Mouse (Mus musculus) right cerebral cortex, adult 18-20 months (tissue): ENCODE data around the gene Ube2i.
"Not testable (repeated sequence)": the region's sequence is repeated elsewhere in the genome, so short reads cannot be mapped to it uniquely, and the experiment has no call there.

ENCODE experiments used
- DNase-seq: peaks from one replicate; pipeline ENCODE4 v3.0.0; 2022; ENCODE audit warnings: mixed read lengths

Gene Ube2i

DNA sequence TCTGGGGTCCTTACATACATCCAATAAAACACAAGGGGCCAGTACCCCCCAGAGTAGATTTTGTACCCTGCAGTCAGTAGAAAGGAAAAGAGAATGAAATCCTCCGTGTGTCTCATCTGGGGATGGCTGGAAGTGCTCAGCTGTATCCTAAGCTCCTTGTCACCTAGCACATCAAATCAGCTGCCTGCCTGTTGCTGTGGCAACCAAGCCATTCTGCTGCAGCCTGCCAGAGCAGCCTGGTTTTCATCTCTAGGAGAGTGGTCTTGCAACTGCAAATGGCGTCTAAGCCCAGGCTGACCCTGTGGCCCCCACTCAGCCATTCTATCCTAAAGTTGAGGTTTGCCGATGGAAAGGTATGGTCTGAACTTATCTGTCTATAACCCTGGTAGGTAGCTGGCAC, 21.8 kb downstream of the Ube2i start:
- no peak for DNase-seq

DNA sequence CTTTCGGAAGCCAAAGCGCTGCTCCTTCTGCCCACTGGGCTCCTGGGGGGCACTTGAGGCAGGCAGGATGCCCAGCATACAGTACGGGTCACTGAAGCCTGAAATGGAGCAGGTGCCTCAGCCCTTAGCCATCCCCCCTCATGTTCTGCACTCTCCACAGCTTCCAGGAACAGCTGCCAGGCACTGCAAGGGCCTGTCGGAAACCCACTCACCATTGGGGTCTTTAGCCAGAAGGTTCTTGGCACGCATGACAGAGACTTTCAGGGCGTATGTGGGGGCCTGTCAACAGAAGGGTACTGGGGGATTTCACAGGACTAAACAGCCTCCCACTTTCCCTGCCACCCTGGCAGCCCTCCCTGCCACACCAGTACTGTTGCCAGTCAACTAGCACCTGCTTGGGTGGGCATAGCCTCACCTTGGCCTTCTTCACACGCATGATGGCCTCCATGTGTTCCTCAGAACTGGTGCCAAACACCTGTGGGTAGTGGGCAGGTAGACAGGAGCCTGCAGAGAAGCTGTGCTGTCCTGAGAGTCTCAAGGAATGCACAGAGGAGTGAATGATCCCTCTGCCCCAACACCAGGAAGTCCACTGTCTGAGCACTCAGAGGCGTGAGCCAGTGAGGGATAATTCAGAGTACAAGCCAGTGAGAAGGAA, 24.1 kb downstream of the Ube2i start:
- no peak for DNase-seq

DNA sequence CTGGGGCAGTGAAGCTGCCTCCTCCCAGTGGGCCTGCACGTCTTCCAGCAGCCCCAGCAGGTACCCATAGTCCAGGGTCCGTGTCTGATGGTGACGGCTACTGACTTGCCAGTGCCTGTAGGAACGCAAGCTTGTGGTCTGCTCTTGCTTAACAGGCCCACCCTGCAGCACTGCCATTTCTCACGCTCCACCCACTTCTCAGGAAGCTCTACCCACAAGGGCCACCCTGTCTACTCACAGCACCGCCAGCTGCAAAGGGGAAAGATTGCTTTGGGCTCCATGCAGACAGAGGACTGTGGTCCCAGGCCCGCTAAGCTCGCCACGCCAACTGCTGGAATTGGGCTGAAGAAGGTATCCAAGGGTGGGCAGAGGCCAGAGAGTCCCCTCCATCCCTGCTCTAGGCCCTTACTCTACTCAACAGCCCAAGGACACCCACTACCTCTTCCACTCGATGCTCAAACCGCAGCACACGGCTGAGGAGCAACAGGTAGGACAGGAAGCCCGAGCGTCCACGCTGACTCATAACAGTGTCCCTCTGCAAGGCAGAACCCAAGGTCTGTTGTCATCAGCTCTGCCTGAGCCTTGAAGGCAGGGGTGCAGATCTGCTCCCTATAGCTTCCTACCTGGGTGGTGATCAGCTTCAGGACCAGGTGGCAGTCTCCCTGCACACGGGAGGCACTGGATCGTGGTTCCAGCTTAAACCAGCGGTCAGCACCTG, 26.2 kb downstream of the Ube2i start:
- DNase-seq = no peak

DNA sequence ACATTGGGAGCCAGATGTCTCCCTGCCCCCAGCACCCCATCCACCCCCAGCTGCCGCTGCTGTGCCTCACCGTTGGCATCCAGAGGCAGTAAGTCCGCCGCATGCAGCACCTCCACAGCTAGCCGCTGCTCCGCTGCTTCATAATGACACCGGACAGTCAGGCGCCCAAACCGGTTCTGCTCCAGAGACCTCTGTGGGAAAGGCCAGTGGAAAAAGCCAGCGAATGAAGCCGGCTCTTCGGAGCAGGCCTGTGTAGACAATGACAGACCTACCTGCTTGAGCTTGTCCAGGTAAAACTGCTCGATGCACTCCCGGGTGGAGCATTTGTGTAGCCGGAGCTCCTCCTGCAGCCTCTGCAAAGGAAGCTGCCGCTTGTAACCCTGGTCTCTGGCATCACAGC, 30.2 kb downstream of the Ube2i start:
- DNase-seq = no peak

DNA sequence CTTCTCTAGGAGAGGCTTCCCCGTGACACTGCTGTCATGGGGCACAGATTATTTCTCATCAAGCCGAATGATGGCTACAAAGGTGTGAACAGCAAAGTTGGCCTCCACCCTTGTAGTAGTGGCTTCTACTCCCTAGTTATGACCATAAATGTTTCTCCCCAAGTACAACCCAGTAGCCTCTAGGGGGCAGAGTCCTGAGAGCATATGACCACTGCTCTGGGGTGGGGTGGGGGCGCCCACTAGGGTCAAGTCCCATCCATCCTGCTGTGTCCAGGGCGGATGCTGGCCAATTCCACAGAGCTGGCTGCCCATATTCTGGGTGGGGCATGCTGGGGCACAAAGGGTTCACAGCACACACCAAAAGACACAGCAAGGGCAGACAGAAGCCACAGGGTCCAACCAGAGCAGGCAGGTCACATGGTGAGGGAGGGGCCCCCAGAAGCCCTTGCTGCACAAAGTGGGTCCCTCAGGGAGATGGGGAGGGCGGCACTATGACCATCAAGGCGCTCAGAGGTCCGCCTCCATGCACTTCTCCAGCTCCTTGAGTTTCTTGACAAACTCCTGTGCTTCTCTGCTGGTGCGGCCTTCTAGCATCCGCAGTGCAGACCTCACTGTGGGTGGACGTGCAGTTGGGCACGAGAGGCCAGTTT, 31.2 kb downstream of the Ube2i start:
- no peak for DNase-seq

DNA sequence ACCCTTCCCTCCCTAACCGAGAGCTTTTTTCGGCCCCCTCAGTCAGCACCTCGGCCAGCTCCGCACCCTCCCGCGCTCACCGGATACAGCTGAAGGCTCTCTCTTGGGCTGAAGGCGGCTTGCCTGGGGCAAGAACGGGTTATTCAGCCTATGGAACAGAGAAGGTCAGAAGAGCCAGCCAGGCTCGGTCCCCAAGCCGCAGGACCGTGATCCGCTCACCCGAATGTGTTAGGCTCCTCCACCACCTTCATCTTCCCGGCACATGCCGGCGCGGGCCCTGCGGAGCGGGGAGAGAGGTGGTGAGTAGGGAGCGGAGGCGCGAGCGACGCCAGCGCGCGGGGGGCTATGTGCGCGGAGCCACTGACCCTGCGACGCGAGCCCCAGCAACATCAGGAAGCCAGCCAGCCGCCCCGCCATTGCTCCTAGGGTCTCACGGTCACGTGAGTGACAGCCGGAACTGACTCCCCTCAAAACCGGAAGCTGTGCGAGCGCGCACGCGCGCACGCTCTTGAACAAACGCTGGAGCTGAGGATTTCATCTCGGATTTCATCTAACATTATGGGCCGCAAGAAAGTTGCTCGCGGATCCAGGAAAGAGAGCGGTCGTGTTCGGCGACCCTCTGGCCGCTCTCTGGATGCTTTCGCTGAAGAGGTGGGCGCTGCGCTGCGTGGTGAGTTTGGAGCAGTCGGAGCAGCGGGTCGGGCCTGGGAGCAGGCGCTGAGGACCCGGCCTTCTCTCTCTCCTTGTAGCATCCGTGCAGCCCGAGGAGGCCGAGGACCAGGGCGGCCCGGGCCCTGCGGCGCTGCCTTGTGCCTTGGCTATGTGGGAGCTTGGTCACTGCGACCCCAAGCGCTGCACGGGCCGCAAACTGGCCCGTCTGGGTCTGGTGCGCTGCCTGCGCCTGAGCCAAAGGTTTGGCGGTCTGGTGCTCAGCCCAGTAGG, 34.5 kb downstream of the Ube2i start, which contains the start of the genes Gnptg and Tsr3:
Gene Gnptg, minus strand, starts transcription at position 430 of the 942 bp plus-strand sequence.
Gene Tsr3, plus strand, starts transcription at position 476 of the 942 bp plus-strand sequence.
- peak; percentile 89 for DNase-seq

DNA sequence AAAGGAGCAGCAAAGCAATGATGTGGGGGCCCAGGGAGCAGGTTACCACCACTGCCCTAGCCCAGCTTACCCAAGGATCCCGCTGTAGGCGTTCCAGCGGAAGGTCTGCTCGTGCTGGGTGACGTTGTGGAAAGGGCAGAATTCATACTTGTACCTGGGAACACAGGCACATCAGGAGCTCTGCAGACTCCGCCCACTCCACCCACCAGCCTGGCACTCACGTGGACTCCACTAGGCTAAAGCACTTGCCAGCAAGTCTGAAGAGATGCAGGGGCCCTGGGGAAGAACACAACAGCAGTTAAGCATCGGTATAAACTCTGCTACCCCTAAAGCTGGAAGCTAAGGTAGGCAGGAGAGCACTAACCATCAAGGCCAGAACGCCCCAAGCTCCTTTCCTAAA, 38.8 kb downstream of the Ube2i start:
- DNase-seq = peak; percentile 64

DNA sequence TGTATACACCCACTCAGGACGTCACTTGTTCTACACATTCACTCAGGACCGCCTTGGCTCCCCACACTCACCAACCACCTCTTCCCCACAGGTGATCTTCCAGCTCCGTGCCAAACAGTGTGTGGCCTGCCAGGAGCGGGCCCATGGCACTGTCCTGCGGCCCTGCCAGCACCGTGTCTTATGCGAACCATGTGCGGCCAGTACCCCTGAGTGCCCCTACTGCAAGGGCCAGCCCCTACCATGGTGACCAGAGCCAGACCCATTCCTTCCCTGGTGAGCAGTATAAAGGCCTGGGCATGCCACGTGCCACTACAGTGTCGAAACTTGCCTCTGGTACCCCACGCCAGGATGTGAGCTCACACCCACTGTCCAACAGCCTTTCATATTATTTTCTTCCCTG, 42.8 kb downstream of the Ube2i start:
- DNase-seq = not testable (repeated sequence)

DNA sequence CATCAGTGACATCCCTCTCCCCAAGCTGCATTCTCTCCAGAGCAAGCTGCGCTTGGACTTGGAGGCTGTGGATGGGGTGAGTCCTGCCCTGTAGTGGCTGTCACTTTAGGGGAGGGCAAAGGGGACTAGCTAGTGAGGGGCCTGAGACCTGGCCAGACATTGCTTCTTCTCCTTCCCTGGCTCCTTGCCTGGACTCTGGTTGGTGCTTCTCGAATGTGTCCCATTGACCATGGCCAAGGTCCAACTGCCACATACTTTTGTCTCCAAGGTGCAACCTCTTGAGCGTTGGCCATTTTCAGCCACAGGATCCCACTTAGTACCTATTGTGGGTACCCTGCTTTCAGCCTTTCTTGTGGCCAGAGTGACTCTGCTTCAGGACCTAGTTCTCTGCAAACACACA, 43.7 kb downstream of the Ube2i start:
- no peak for DNase-seq

DNA sequence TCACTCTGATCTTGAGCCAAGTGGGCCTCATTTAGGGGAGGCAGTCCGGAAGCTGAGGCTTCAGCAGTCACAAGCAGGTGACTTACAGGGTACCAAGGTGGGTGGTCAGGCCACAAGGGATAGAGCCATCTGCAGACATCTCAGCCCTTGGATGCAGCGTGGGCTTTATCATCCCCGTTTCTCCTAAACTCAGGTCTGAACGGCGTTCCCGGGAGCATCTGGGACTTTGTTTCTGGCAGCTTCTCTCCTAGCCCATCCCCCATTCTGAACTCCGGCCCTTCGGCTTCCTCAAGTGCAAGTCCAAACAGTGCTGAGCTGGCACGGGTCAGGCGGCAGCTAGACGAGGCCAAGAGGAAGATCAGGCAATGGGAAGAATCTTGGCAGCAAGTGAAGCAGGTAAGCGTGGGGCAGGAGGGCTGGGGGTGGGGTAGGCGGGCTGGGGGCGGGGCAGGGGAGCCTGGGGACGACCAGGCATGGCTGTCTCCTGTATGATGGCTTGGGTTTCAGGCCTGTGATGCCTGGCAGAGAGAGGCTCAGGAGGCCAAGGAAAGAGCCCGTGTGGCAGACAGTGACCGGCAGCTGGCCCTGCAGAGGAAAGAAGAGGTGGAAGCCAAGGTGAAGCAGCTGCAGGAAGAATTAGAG, 44.3 kb downstream of the Ube2i start:
- not testable (repeated sequence) for DNase-seq

DNA sequence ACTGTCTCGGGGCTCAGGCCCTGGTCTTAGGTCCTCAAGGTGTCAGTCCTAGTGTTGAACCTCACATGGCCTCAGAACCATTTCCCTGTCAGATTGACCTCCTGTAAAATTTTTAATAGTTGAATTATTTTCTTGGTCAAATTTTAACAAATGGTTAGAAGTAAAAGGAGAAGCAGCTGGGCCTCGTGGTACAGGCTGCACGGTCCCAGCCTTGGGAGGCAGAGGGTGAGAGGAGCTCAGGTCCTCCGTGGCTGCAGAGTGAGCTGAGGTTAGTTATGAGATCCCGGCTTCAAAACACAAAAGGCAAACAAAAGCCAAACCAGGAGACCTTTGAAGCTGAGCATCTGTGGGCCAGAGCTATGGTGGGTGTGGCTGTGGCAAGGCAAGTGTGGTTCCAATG, 46.4 kb downstream of the Ube2i start:
- no peak for DNase-seq

DNA sequence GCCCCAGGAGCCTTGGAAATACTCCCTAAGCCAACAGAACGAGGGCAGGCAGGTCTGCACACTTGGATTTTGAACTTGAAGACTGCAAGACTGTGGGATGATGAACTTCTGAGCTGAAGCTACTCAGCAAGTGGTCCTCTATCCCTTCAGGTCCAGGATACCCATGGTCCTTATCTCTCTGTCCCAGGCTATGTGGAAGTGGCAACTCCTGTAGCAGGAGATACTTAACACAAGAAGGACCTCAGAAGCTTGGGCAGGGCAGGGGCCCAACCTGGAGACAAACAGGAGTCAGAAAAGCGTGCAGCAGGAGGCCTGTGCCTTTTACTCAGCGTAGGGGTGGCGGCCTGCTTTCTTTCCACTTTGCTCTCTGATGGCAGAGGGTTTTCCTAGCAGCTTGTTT, 48.8 kb downstream of the Ube2i start:
- DNase-seq = no peak

DNA sequence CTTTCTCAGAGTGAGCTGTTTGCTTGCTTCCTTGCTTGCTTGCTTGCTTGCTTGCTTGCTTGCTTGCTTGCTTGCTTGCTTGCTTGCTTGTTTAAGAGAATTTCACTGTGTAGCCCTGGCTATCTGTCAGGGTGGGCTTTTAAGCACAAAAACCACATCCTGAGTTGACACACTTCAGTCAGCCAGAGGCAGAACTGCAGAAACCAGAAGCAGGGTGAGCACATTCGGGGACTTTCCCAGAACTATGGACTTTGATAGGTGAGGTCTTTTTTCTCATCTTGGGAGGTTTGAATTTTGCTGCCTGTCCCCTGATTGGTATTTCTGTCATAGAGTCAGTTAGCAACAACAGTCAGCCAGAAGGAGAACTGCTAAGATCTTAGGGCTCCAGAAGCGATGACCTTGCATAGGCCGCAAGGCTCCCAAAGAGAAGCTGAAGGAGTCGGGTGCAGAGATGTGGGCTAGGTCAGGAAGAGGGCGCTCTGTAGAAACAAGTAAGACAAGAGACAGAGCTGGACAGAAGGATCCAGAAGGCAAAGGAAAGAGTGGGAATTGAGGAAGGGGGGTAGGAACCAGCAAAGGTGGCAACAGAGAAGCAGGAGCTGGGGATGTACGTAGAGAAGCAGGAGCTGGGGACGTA, 49.7 kb downstream of the Ube2i start:
- no peak for DNase-seq

DNA sequence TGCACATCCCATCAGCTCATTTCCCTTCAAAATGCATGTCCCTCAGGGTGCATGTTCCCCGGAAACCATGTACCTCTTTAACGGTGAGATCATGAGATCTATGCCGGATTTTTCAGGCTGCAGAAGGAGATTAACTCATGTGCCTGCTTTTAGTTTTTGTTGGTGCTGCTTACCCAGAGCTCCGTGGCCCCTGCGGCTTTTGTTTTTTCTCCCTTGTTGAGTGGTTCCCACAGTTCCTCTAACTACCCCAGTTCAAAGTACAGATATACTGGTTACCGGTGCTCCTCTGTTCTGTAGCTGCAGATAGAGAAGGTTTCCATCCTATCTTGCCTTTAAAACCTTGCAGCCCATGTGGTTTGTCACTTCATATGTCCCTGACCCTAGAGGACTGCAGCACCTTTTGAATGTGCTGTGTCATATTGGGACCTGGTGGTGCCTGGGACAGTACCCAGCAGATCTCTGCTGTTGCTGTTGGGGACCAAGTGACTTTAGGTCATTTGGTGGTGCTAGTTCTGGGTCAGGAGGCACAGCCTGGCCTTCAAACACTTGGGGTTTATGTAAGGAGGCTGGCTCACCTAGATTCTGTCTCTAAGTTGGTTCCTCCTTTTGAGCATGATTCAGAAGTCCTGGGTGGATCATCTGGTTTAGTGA, 51.3 kb downstream of the Ube2i start:
- no peak for DNase-seq

DNA sequence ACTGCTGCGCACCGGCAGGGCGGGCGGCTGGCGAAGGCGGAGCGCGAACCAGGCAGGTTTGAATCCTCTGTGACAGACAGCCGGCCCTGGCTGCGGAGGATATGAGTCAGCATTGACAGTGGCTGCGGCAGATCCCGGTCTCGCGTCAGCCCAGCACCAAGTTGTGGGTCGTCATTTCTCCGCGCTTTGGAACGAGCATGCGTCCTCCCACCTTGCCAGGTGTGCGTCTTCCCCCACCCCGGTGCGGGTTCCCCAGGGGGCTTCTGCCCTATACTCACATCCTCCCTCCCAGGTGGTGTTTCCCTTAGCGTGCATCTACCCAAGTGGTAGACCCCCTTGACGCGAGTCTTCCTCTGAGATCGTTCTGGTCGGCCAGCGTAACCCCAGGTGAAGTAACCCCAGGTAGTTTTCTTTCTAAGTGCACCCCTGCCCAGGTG, 51.9 kb downstream of the Ube2i start:
- peak; percentile 42 for DNase-seq

DNA sequence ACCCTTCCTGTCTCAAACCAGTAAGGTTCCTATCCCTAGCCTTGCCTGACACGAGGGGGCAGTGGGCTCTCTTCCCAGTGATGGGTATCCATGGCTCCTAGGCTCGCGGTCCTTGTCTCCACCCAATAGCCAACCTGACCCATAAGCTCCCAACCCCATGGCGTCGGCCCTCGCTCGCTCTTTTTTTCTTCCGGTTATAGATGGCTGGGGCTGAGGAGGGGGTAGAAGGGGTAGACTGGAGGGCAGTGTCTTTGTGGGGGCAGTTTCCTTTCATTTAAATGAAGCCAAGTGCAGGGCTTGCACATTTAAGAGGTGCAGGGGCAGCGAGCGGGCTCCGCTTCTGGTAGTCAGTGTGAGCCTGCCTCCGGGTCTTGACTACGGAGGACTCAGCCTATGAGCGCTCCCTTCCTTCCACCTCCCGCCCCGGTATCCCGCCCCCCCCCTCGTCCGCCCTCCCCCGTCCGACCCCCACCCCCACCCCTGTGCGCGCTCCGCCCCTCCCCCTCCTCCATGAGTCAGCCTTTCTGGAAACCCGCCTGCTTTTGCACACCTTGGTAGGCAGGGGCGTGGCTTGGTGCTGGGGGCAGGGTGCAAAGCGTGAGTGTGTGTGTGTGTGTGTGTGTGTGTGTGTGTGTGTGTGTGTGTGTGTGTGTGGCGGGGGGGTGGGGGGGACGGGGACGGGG, 52.5 kb downstream of the Ube2i start:
- peak; percentile 63 for DNase-seq

DNA sequence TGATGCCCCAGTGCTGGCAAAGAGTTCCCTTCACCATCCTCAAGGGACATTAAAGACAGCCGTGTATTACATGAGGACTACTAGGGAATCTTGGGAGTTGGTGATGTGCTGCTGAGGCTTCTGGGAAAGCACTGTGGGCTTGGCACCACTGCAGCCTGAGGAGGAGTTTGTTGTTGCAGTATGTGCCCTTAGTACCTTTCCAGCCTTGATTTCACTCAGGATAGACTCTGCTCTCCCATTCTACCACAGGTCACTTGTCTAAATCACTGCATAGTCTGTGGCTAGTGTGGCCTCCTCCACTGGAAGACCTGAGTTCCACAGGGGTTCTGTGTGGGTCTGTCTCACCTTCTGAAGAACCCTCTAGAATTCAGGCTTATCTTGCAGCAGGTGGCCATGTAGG, 53.7 kb downstream of the Ube2i start:
- no peak for DNase-seq

DNA sequence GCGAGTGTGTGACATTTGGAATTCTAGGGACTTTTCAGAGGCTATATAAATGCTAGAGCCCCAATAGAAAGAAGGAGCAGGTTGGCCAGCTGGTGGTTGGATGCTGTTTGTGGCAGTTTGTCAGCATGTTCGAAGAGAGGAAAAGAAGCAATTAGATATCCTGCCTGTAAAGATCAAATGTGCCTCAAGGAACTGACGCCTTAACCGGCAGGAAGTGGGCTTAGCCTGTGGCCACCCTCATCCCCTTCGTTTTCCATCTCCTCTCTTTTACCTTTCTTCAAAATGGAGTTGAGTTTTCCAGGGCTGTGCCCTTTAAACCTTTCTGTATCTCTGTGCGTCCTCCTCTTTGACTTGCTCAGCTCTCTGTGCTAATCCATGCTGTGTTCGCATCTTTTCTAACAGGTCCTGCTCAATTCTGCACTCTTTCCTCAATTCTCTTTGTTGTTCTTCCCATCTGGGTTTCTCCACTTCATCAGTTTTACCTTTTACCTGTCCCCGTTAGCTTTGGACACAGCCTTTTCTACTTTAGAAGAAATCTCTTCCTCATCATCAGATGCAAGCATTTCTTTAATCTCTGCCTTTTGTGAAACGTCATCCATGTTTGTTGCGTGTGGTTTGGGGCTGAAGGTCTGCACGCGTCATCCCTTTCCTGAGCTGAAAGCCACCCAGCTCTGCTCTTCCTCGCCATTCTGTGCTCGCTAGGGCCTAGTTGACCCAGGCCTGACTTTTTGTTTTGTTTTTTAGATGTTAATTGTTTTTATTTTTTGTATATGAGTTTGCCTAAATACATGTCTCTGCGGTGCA, 54.7 kb downstream of the Ube2i start:
- no peak for DNase-seq

DNA sequence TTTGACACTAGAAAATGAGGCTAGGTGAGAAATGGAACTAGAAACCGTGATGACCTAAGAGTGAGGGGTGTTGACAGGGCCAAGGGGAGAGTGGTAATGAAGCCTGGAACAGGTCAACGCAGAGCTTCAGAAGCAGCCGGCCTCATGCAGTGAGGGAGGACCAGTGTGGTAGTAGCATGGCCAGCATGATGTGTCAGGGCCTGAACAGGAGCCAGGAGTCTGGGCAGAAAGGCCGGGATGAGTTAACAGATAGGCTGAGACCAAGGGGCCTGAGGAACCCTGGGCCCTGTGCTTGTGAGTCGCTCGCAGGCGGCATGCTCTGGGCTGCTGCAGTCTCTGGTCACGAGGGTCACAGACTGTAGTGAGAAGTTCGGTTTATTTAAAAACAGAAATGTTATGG, 55.5 kb downstream of the Ube2i start:
- no peak for DNase-seq

DNA sequence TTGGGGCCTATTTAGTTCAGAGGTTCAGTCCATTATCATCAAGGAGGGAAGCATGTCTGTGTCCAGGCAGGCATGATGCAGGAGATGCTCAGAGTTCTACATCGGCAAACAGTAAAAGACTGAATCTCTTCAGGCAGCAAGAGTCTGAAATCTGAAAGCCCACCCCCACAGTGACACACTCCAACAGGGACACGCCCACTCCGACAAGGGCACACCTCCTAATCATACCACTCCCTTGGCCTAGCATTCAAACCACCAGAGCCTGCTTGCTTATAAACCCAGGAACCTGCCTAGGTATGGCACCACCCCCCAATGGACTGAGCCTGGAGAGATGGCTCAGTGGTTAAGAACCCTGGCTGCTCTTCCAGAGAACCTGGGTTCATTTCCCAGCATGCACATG, 59.0 kb downstream of the Ube2i start:
- no peak for DNase-seq
